Comparison of ENCODE assay signal across 35 mouse cellular contexts in genomic region chr15:40524350-40524749, GRCm38 (mm10).
"Had no signal": no experiment of that assay in that cellular context is flagged by ENCODE, and none has a peak within 500 bp of the region (broad histone marks: within the 10 kb centered on the region; RNA-seq: fewer than 3 reads in every experiment).

No protein-coding gene starts in this region.

- H3K9me3 ChIP-seq: heart, embryonic 10.5 days; heart, embryonic 12.5 days; heart, embryonic 13.5 days; heart, embryonic 15.5 days; hindbrain, embryonic 10.5 days; hindbrain, embryonic 12.5 days; hindbrain, embryonic 13.5 days; hindbrain, embryonic 15.5 days; intestine, embryonic 15.5 days; kidney, embryonic 15.5 days had no signal

- H3K4me1 ChIP-seq: heart, embryonic 10.5 days; heart, embryonic 12.5 days; heart, embryonic 13.5 days; heart, embryonic 15.5 days; hindbrain, embryonic 10.5 days; hindbrain, embryonic 12.5 days; hindbrain, embryonic 13.5 days; hindbrain, embryonic 15.5 days; intestine, embryonic 15.5 days; kidney, embryonic 15.5 days had no signal

- H3K36me3 ChIP-seq: heart, embryonic 10.5 days; heart, embryonic 12.5 days; heart, embryonic 13.5 days; heart, embryonic 15.5 days; hindbrain, embryonic 10.5 days; hindbrain, embryonic 12.5 days; hindbrain, embryonic 13.5 days; hindbrain, embryonic 15.5 days; intestine, embryonic 15.5 days; kidney, embryonic 15.5 days had no signal

- H3K4me3 ChIP-seq: heart, adult 2 months; heart, embryonic 10.5 days; heart, embryonic 12.5 days; heart, embryonic 13.5 days; heart, embryonic 15.5 days; hindbrain, embryonic 10.5 days; hindbrain, embryonic 12.5 days; hindbrain, embryonic 13.5 days; hindbrain, embryonic 15.5 days; intestine, embryonic 15.5 days; kidney, embryonic 15.5 days; layer of hippocampus, adult 2 months had no signal

- H3K27me3 ChIP-seq: heart, embryonic 12.5 days; heart, embryonic 13.5 days; heart, embryonic 15.5 days; hindbrain, embryonic 12.5 days; hindbrain, embryonic 13.5 days; hindbrain, embryonic 15.5 days; intestine, embryonic 15.5 days; kidney, embryonic 15.5 days had no signal

- H3K4me2 ChIP-seq: heart, embryonic 11.5 days; heart, embryonic 12.5 days; heart, embryonic 13.5 days; heart, embryonic 15.5 days; hindbrain, embryonic 12.5 days; hindbrain, embryonic 13.5 days; hindbrain, embryonic 14.5 days; hindbrain, embryonic 15.5 days; intestine, embryonic 15.5 days; kidney, embryonic 15.5 days had no signal

- ATAC-seq: hindbrain, embryonic 16.5 days; hindbrain, postnatal 0 days; inflammation-experienced regulatory T-cells, adult 6 months; intestine, embryonic 15.5 days; intestine, embryonic 16.5 days; intestine, postnatal 0 days had no signal

- DNase-seq: heart, adult 2 months; heart, postnatal 10 days; heart, postnatal 14 days; heart, postnatal 36 days; heart, postnatal 4 days; kidney, adult 11 months; kidney, adult 18-20 months; kidney, adult 2 months; kidney, adult 8-10 months; kidney, adult 9 months; kidney, postnatal 10 days; kidney, postnatal 14 days; kidney, postnatal 25 days; kidney, postnatal 36 days; kidney, postnatal 4 days; layer of hippocampus, adult 9-11 months had no signal

- H3K27ac ChIP-seq: heart, adult 2 months; heart, embryonic 10.5 days; heart, embryonic 13.5 days; heart, embryonic 15.5 days; hindbrain, embryonic 10.5 days; hindbrain, embryonic 12.5 days; hindbrain, embryonic 13.5 days; hindbrain, embryonic 14.5 days; hindbrain, embryonic 15.5 days; hindbrain, postnatal 0 days; intestine, embryonic 15.5 days; kidney, embryonic 15.5 days; kidney, postnatal 0 days; layer of hippocampus, adult 2 months had no signal

- H3K9ac ChIP-seq: heart, embryonic 12.5 days; heart, embryonic 13.5 days; heart, embryonic 15.5 days; hindbrain, embryonic 12.5 days; hindbrain, embryonic 13.5 days; hindbrain, embryonic 14.5 days; hindbrain, embryonic 15.5 days; intestine, embryonic 15.5 days; kidney, embryonic 15.5 days had no signal
